ENCODE assay signal across 15 mouse cellular contexts in the genomic region with DNA sequence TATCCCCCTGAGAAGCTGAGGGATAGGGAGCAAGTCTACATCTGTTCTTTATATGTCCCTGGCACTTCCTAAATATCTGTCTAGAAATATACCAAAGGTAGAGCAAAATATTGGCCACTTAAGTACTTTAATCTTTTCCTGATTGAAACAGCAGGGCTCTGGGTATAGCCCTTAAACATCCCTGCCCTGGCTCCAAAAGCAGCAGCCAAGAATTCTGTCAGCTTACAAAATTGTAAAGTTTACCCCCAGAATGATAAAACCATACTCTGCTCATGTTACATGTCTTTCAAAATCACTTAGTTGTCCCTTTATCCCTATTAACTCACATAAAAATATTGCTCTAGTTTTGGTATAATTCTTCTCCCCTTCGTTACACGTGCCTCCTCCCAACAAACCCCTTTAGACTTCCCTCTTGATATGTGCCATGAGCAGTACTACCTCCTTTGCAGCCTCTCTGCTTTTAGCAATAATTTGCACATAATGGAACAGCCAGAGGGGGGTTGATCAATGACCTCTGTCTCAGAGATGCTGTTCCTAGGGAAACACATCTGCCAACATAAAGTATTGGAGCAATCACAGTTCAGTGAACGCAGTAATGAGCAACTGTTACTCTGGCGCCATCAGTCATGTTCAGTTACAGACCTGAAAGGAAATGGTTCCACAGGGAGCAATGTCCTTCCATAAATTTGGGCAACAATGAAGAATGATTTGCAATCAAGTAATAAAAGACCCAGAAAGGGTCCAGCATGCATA.
A peak's percentile ranks its signal among the peaks of the same experiment; 100 is the strongest.
DNase-seq lines count a peak whose midpoint lies in the region; ATAC-seq lines count a peak whose summit lies in the region.
"Had no signal": no experiment of that assay in that cellular context is flagged by ENCODE, and none has a peak within 500 bp of the region (broad histone marks: within the 10 kb centered on the region; RNA-seq: fewer than 3 reads in every experiment).

No protein-coding gene starts in this region.

- H3K4me1 ChIP-seq in forebrain, embryonic 15.5 days, result no peaks in the 10 kb centered on the region
- H3K4me1 ChIP-seq in limb, embryonic 15.5 days, result no peaks in the 10 kb centered on the region
- H3K4me1 ChIP-seq in neural tube, embryonic 15.5 days, result peaks cover 19% of the 10 kb centered on the region
- H3K4me1 ChIP-seq: embryonic facial prominence, embryonic 15.5 days; heart, embryonic 10.5 days; midbrain, embryonic 12.5 days had no signal

- no peak overlapping the region for H3K27ac ChIP-seq in forebrain, embryonic 15.5 days (replicated peaks)
- no peak overlapping the region for H3K27ac ChIP-seq in limb, embryonic 15.5 days
- peak overlapping the region; percentile 19; the same call in 1 of the 2 replicates for H3K27ac ChIP-seq in neural tube, embryonic 15.5 days (replicated peaks)
- H3K27ac ChIP-seq: embryonic facial prominence, embryonic 15.5 days; heart, embryonic 10.5 days; midbrain, embryonic 12.5 days had no signal

- H3K27me3 ChIP-seq in forebrain, embryonic 15.5 days, result no peaks in the 10 kb centered on the region
- no peaks in the 10 kb centered on the region for H3K27me3 ChIP-seq in limb, embryonic 15.5 days
- no peaks in the 10 kb centered on the region for H3K27me3 ChIP-seq in neural tube, embryonic 15.5 days (replicated peaks)
- H3K27me3 ChIP-seq: embryonic facial prominence, embryonic 15.5 days; midbrain, embryonic 12.5 days; Patski had no signal

- peak; percentile 1 to 6 for DNase-seq in kidney, postnatal 4 days
- DNase-seq in kidney, adult 8-10 months, result no peak
- no peak for DNase-seq in liver
- DNase-seq in cerebellum, postnatal 36 days, result no peak
- no peak for DNase-seq in cerebellum, adult 11-12 months
- DNase-seq: adrenal gland, adult 2 months; lung, embryonic 14.5 days; thymus, adult 18-20 months had no signal

- peak; percentile 48; the same call in 1 of the 2 replicates for ATAC-seq in forebrain, embryonic 15.5 days (replicated peaks)
- 0 out of 2 replicates have a peak, but pooled peaks have one; percentile 48 for ATAC-seq in limb, embryonic 15.5 days (ENCODE audit: insufficient number of reproducible peaks, low FRiP score, low TSS enrichment, low read depth)
- ATAC-seq in neural tube, embryonic 15.5 days (ENCODE audit: low FRiP score), result peak; percentile 96
- ATAC-seq: Patski had no signal

- H3K9me3 ChIP-seq in forebrain, embryonic 15.5 days, result no peaks in the 10 kb centered on the region
- no peaks in the 10 kb centered on the region for H3K9me3 ChIP-seq in limb, embryonic 15.5 days
- H3K9me3 ChIP-seq in neural tube, embryonic 15.5 days (replicated peaks), result no peaks in the 10 kb centered on the region
- H3K9me3 ChIP-seq: embryonic facial prominence, embryonic 15.5 days; midbrain, embryonic 12.5 days had no signal

- H3K9ac ChIP-seq in forebrain, embryonic 15.5 days (replicated peaks), result no peak overlapping the region
- H3K9ac ChIP-seq in limb, embryonic 15.5 days, result no peak overlapping the region
- H3K9ac ChIP-seq in neural tube, embryonic 15.5 days (replicated peaks), result no peak overlapping the region
- H3K9ac ChIP-seq: embryonic facial prominence, embryonic 15.5 days; lung, embryonic 14.5 days; midbrain, embryonic 12.5 days had no signal

- H3K4me2 ChIP-seq in forebrain, embryonic 15.5 days (replicated peaks), result no peak overlapping the region
- H3K4me2 ChIP-seq in limb, embryonic 15.5 days, result no peak overlapping the region
- no peak overlapping the region for H3K4me2 ChIP-seq in neural tube, embryonic 15.5 days
- H3K4me2 ChIP-seq: embryonic facial prominence, embryonic 15.5 days; lung, embryonic 14.5 days; midbrain, embryonic 12.5 days had no signal

- no peak overlapping the region for H3K4me3 ChIP-seq in forebrain, embryonic 15.5 days
- no peak overlapping the region for H3K4me3 ChIP-seq in limb, embryonic 15.5 days
- no peak overlapping the region for H3K4me3 ChIP-seq in neural tube, embryonic 15.5 days (replicated peaks)
- H3K4me3 ChIP-seq: embryonic facial prominence, embryonic 15.5 days; heart, embryonic 10.5 days; midbrain, embryonic 12.5 days had no signal

- H3K36me3 ChIP-seq in forebrain, embryonic 15.5 days, result no peaks in the 10 kb centered on the region
- H3K36me3 ChIP-seq in limb, embryonic 15.5 days, result no peaks in the 10 kb centered on the region
- H3K36me3 ChIP-seq in neural tube, embryonic 15.5 days, result no peaks in the 10 kb centered on the region
- H3K36me3 ChIP-seq: embryonic facial prominence, embryonic 15.5 days; heart, embryonic 10.5 days; midbrain, embryonic 12.5 days had no signal

- WGBS in forebrain, embryonic 15.5 days, result 49% methylated on average over 4 of the region's 4 CpGs
- 32% methylated on average over 4 of the region's 4 CpGs for WGBS in limb, embryonic 15.5 days
- 13% methylated on average over 4 of the region's 4 CpGs for WGBS in neural tube, embryonic 15.5 days

Comparison
In these comparisons a context has a peak if more than half of its experiments do, and no peak if none do; other contexts are left out.
1. DNase-seq: peak in kidney, postnatal 4 days (2 of 2); none in kidney, adult 8-10 months (0 of 2), liver (single experiment), cerebellum, postnatal 36 days (0 of 2) and cerebellum, adult 11-12 months (single experiment).
2. Peak in every context shown above with its lines, with median percentiles within 50 percentile points of each other: ATAC-seq.